Mouse (Mus musculus) forebrain, embryonic 15.5 days (tissue): ENCODE measurements around the gene Dnajc28. TPM values are rescaled to one million over a fixed set of nuclear protein-coding genes. Genes with fewer than 3 reads are reported as not detected.
"Not testable (repeated sequence)": the region's sequence is repeated elsewhere in the genome, so short reads cannot be mapped to it uniquely, and the experiment has no call there.

ENCODE experiments used
- ATAC-seq: fragments of 200-750 bp; cut with Nextera tagmentation; replicated peaks from 2 replicates; pipeline ENCODE4 v1.8.0; 2017; ENCODE audit warnings: mild to moderate bottlenecking, moderate TSS enrichment, moderate library complexity
- H3K27ac ChIP-seq: fragments of 300-500 bp; sonication (generic); replicated peaks from 2 replicates; pipeline ENCODE4 v1.5.1; 2015; ENCODE audit warnings: mild to moderate bottlenecking, inconsistent platforms
- H3K27me3 ChIP-seq: fragments of 300-500 bp; sonication (generic); 2 replicates; pipeline ENCODE4 v1.6.1; 2015; ENCODE audit warnings: inconsistent platforms
- H3K36me3 ChIP-seq: fragments of 300-500 bp; sonication (generic); 2 replicates; pipeline ENCODE4 v1.6.1; 2015; ENCODE audit warnings: mild to moderate bottlenecking, inconsistent platforms
- H3K4me1 ChIP-seq: fragments of 300-500 bp; sonication (generic); 2 replicates; pipeline ENCODE4 v1.6.1; 2015; ENCODE audit warnings: inconsistent platforms
- H3K4me2 ChIP-seq: fragments of 300-500 bp; sonication (generic); replicated peaks from 2 replicates; pipeline ENCODE4 v1.6.1; 2015; ENCODE audit warnings: mild to moderate bottlenecking, inconsistent platforms
- H3K4me3 ChIP-seq: fragments of 300-500 bp; sonication (generic); 2 replicates; pipeline ENCODE4 v1.5.1; 2015; ENCODE audit warnings: mild to moderate bottlenecking, inconsistent platforms
- H3K9ac ChIP-seq: fragments of 300-500 bp; sonication (generic); replicated peaks from 2 replicates; pipeline ENCODE4 v1.6.1; 2015; ENCODE audit warnings: mild to moderate bottlenecking, inconsistent platforms
- H3K9me3 ChIP-seq: fragments of 300-500 bp; sonication (generic); 2 replicates; pipeline ENCODE4 v1.6.1; 2016; ENCODE audit warnings: inconsistent platforms
- WGBS: fragments of 180-500 bp; shearing (Covaris S2); methylation state at CpG from one replicate; pipeline ENCODE4 v1.1.7; 2015; ENCODE audit warnings: mixed read lengths; 5-methylcytosine and 5-hydroxymethylcytosine counted together
- polyA plus RNA-seq: library from polyadenylated mRNA; unstranded; fragments of >200 nt; fragmentation: Nextera tagmentation; extraction: Ambion mirVana; gene quantifications from 2 replicates; pipeline ENCODE4 v1.2.1, GENCODE M21; 2015

Gene Dnajc28
- polyA plus RNA-seq, 1 experiment from 2014 or later, result 8.0 TPM

- Histone ChIP-seq H3K4me3 (peak within 1 kb of the TSS; percentile 91), H3K9ac (peak within 1 kb of the TSS; percentile 79), H3K27me3 (no peaks in the 10 kb centered on the region), H3K36me3 (peaks cover 10% of the 10 kb centered on the region), H3K4me2 (peak within 1 kb of the TSS; percentile 86), H3K4me1 (peaks cover 31% of the 10 kb centered on the region), H3K27ac (peak within 1 kb of the TSS; percentile 99), H3K9me3 (no peaks in the 10 kb centered on the region)
- WGBS, result under 1% methylated on average over 69 of the region's 70 CpGs
- ATAC-seq, result peak; percentile 98
Observed at GRCm38 (mm10) chr16:91647461-91648219, 28.8 kb upstream of the Dnajc28 start, which contains the start of gene Son. Gene Son, plus strand, starts transcription at chr16:91647506.

DNA sequence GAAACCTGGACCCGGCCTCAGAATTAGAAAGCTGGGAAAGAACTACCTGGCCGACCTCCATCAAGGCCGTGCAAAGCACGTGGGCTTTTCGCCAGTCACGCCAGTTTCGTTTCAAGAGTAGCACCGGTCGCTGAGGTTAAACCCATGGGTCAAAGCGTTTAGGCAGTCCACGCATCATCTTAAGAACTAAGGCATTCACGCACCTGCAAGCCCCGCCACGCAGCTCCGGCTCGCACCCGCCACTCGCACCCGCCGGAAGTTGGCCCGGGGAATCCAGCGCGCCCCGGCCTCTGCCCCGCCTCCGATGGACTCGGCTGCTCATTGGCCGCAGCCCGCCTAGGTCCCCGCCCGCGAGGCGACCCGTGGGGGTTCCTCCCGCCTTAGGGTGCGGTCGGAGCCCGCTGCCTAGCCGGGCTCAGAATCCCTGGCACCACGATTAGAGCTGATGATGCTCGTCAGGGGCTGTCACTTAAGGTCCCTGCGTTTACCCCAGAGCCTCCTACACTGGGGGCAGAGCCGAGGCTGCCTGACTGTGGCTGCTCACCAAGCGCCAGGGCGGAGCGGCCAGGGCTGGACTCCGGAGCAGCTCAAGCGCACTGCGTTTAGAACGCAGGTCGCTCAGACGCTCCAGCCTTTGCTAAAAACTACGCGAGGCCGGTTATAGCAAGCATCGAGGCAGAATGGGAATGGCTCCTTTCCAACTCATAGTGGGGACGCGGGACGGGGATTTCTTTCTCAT lies 28.0 kb upstream of the Dnajc28 start, which contains the start of gene Gart:
Gene Gart, minus strand, starts transcription at position 272 of the 739 bp plus-strand sequence.
- H3K36me3 ChIP-seq, result peaks cover 7% of the 10 kb centered on the region

GRCm38 (mm10) chr16:91645995-91646602 lies 27.3 kb upstream of the Dnajc28 start:
- H3K27me3 ChIP-seq, result no peaks in the 10 kb centered on the region
- no peaks in the 10 kb centered on the region for H3K9me3 ChIP-seq
- H3K27ac ChIP-seq, result peak overlapping the region; percentile 99
- H3K4me3 ChIP-seq, result peak overlapping the region; percentile 91
- peak overlapping the region; percentile 79 for H3K9ac ChIP-seq
- under 1% methylated on average over 11 of the region's 11 CpGs for WGBS
- H3K4me2 ChIP-seq, result peak overlapping the region; percentile 86
- no peak for ATAC-seq
- H3K4me1 ChIP-seq, result peaks cover 26% of the 10 kb centered on the region
- H3K36me3 ChIP-seq, result peaks cover 10% of the 10 kb centered on the region

More for the DNA sequence above, 28.0 kb upstream of the Dnajc28 start, which contains the start of gene Gart:
- H3K4me3 ChIP-seq, result peak within 1 kb of the TSS; percentile 91
- H3K27me3 ChIP-seq, result no peaks in the 10 kb centered on the region
- H3K27ac ChIP-seq, result peak within 1 kb of the TSS; percentile 99
- peaks cover 26% of the 10 kb centered on the region for H3K4me1 ChIP-seq
- peak; percentile 88 for ATAC-seq
- peak within 1 kb of the TSS; percentile 86 for H3K4me2 ChIP-seq
- WGBS, result under 1% methylated on average over 59 of the region's 59 CpGs
- peak within 1 kb of the TSS; percentile 79 for H3K9ac ChIP-seq
- H3K9me3 ChIP-seq, result no peaks in the 10 kb centered on the region

DNA sequence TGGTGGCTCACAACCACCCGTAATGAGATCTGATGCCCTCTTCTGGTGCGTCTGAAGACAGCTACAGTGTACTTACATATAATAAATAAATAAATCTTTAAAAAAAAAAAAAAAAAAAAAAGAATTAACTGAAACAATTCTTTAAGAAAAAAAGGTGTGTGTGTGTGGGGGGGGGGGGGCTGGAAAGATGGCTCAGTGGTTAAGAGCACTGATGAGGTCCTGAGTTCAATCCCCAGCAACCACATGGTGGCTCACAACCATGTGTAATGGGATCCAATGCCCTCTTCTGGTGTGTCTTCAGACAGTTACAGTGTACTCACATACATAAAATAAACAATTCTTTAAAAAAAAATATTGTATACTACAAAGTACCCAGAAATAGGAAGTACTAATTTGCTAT lies 26.6 kb upstream of the Dnajc28 start:
- 100% methylated on average over 1 of the region's 2 CpGs for WGBS
- not testable (repeated sequence) for H3K4me2 ChIP-seq, H3K9ac ChIP-seq, H3K4me3 ChIP-seq, H3K27me3 ChIP-seq, H3K27ac ChIP-seq, H3K9me3 ChIP-seq, ATAC-seq
- Histone ChIP-seq H3K4me1 (peaks cover 22% of the 10 kb centered on the region), H3K36me3 (peaks cover 16% of the 10 kb centered on the region)

DNA sequence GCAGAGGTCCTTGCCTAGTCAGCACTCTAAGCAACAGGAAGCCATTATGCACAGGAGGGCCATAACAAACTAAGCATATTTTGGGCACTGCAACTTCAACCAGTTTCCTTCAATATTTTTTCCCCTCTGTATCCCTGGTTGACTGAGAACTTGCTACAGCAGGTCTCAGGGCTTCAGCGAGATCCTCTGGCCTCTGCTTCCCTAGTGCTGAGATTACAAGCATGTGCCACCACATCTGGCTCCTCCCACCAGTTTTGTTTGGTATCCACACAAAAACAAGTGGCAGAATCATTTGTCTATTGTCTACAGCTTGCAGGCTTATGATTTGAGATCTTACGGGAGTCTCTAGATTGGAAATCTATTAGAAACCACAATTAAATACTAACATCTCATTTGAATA lies 26.1 kb upstream of the Dnajc28 start:
- H3K4me1 ChIP-seq, result peaks cover 17% of the 10 kb centered on the region
- H3K9ac ChIP-seq, result no peak overlapping the region
- H3K27me3 ChIP-seq, result no peaks in the 10 kb centered on the region
- H3K36me3 ChIP-seq, result peaks cover 20% of the 10 kb centered on the region
- 89% methylated on average over 2 of the region's 2 CpGs for WGBS
- H3K4me3 ChIP-seq, result no peak overlapping the region
- no peak overlapping the region for H3K27ac ChIP-seq
- ATAC-seq, result no peak
- no peaks in the 10 kb centered on the region for H3K9me3 ChIP-seq
- no peak overlapping the region for H3K4me2 ChIP-seq

GRCm38 (mm10) chr16:91640171-91640570 lies 21.3 kb upstream of the Dnajc28 start:
- WGBS, result 96% methylated on average over 8 of the region's 8 CpGs
- H3K9ac ChIP-seq, result no peak overlapping the region
- H3K9me3 ChIP-seq, result no peaks in the 10 kb centered on the region
- ATAC-seq, result no peak
- peaks cover 65% of the 10 kb centered on the region for H3K36me3 ChIP-seq
- H3K4me1 ChIP-seq, result no peaks in the 10 kb centered on the region
- no peak overlapping the region for H3K4me2 ChIP-seq
- H3K4me3 ChIP-seq, result no peak overlapping the region
- no peak overlapping the region for H3K27ac ChIP-seq
- H3K27me3 ChIP-seq, result no peaks in the 10 kb centered on the region

DNA sequence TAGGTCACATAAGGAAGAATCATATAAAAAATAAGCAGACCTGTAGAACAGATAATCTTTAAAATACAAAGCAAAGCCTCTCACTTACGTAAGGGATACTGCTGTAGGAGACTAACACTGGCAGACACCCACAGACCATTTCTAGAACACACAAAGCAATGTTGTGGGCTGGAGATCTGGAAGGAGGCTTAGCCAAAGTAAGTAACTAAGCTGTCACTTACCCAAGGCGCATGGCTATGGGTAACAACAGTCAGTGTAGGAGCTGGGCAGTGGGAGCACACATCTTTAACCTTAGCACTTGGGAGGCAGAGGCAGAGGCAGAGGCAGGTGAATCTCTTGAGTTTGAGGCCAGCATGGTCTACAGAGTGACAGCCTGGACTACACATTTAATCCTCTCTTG lies 20.8 kb upstream of the Dnajc28 start:
- Histone ChIP-seq H3K9ac (no peak overlapping the region), H3K36me3 (peaks cover 70% of the 10 kb centered on the region), H3K27me3 (no peaks in the 10 kb centered on the region), H3K4me3 (no peak overlapping the region), H3K4me1 (no peaks in the 10 kb centered on the region), H3K27ac (no peak overlapping the region), H3K9me3 (no peaks in the 10 kb centered on the region), H3K4me2 (no peak overlapping the region)
- no peak for ATAC-seq
- WGBS, result 97% methylated on average over 2 of the region's 2 CpGs

DNA sequence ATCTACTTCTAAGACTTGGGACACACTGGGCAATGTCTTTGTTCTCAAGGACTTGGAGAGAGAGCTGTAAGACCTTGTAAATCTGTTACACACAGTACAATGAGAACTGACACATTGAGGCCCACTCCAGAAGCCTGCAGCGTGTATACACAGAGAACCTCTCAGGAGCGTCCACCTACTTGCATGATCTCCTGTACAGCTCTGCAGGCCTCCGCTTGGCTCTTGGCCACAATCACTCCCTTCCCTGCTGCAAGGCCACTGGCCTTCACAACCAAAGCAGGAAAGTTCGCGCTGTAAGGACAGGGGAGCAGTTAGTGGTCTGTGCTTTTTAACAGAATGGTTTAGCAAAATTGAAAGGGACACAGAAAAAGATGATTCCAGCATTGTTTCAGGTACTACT lies 20.3 kb upstream of the Dnajc28 start:
- Histone ChIP-seq H3K36me3 (peaks cover 72% of the 10 kb centered on the region), H3K27me3 (no peaks in the 10 kb centered on the region), H3K9ac (no peak overlapping the region), H3K4me3 (no peak overlapping the region), H3K4me1 (no peaks in the 10 kb centered on the region), H3K4me2 (no peak overlapping the region), H3K9me3 (no peaks in the 10 kb centered on the region), H3K27ac (no peak overlapping the region)
- 95% methylated on average over 5 of the region's 5 CpGs for WGBS
- ATAC-seq, result no peak

DNA sequence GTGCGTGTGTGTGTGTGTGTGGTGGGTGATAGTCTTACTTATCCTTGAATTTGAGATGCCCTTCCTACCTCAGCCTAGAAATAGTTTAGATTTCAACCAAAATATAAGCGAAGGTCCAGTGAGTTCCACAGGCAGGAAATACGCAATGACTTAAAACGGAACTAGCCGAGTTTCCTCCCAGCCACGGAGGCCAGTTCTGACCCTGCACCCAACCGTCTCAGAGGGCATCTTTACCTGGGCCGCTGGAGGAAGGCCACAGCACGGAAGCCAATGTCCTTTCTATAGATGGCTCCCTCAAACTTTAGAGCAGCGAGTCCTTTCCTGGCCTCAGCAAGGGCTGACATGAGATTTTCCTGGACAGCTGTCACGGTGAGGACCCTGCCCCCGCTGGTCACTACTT lies 14.8 kb upstream of the Dnajc28 start:
- H3K4me2 ChIP-seq, result no peak overlapping the region
- no peak for ATAC-seq
- H3K4me1 ChIP-seq, result no peaks in the 10 kb centered on the region
- WGBS, result 92% methylated on average over 12 of the region's 12 CpGs
- no peaks in the 10 kb centered on the region for H3K27me3 ChIP-seq
- no peak overlapping the region for H3K9ac ChIP-seq
- no peaks in the 10 kb centered on the region for H3K9me3 ChIP-seq
- H3K27ac ChIP-seq, result no peak overlapping the region
- no peak overlapping the region for H3K4me3 ChIP-seq
- H3K36me3 ChIP-seq, result peaks cover 72% of the 10 kb centered on the region

GRCm38 (mm10) chr16:91632940-91633339 lies 14.1 kb upstream of the Dnajc28 start:
- no peak for ATAC-seq
- H3K9me3 ChIP-seq, result no peaks in the 10 kb centered on the region
- H3K27ac ChIP-seq, result no peak overlapping the region
- no peak overlapping the region for H3K4me3 ChIP-seq
- 94% methylated on average over 7 of the region's 7 CpGs for WGBS
- peaks cover 73% of the 10 kb centered on the region for H3K36me3 ChIP-seq
- H3K4me2 ChIP-seq, result no peak overlapping the region
- no peak overlapping the region for H3K9ac ChIP-seq
- no peaks in the 10 kb centered on the region for H3K4me1 ChIP-seq
- no peaks in the 10 kb centered on the region for H3K27me3 ChIP-seq

DNA sequence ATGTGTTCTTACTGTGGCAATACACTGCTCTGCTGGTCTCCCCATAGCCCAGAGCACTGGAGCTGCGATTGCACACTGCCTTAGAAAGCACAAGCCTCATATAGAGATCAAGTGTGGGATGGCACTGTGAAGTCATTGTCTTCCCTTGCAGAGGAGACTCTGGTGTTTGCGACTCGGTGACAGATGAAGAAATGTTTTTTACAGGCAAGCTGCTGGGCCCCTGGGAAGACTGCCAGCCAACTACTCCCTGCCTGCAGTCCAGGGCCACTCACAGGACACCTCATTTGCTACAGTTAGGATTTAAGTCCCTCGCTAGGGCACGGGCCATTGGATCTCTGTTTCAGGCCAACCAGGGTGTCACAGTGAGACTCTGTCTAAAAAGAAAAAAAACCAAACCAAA lies 13.6 kb upstream of the Dnajc28 start:
- no peaks in the 10 kb centered on the region for H3K27me3 ChIP-seq
- no peak overlapping the region for H3K4me2 ChIP-seq
- H3K4me1 ChIP-seq, result no peaks in the 10 kb centered on the region
- H3K9ac ChIP-seq, result no peak overlapping the region
- H3K27ac ChIP-seq, result no peak overlapping the region
- no peak overlapping the region for H3K4me3 ChIP-seq
- 87% methylated on average over 5 of the region's 5 CpGs for WGBS
- H3K9me3 ChIP-seq, result no peaks in the 10 kb centered on the region
- no peak for ATAC-seq
- H3K36me3 ChIP-seq, result peaks cover 73% of the 10 kb centered on the region

GRCm38 (mm10) chr16:91630584-91630983 lies 11.8 kb upstream of the Dnajc28 start:
- H3K4me3 ChIP-seq, result no peak overlapping the region
- H3K4me2 ChIP-seq, result no peak overlapping the region
- no peaks in the 10 kb centered on the region for H3K9me3 ChIP-seq
- H3K27me3 ChIP-seq, result no peaks in the 10 kb centered on the region
- H3K27ac ChIP-seq, result no peak overlapping the region
- H3K4me1 ChIP-seq, result no peaks in the 10 kb centered on the region
- H3K36me3 ChIP-seq, result peaks cover 65% of the 10 kb centered on the region
- H3K9ac ChIP-seq, result no peak overlapping the region
- ATAC-seq, result no peak
- WGBS, result 59% methylated on average over 1 of the region's 1 CpGs
